Mouse (Mus musculus) erythroblast, embryonic 14.5 days (primary cell): ENCODE data around the gene Nek8.

Experiments
- GATA1 ChIP-seq: IDR thresholded peaks from 2 replicates; pipeline ENCODE4 v1.6.1; 2012; ENCODE audit warnings: low read length, inconsistent platforms, mixed read lengths
- TAL1 ChIP-seq: IDR thresholded peaks from 3 replicates; pipeline ENCODE4 v1.6.1; 2012; ENCODE audit warnings: low read length, inconsistent platforms, mixed read lengths

DNA sequence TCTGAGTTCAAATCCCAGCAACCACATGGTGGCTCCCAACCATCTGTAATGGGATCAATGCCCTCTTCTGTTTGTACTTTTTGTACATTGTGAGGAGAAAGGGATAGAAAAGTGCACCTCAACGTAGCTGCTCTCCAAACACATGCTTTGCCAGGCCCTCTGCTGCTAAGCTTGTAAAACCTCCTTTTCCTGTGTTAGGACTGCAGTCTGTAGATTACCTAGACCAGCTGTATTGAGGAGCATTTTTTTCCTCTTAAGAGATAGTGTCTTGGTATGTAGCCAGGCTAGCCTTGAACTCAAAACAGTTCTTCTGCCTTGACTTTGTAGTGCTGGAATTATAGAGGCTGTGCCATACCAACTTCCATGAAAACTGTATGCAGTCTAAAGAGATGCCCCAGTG is 40.3 kb downstream of the Nek8 start:
- TF ChIP-seq GATA1 (no peak), TAL1 (no peak)
